Mouse (Mus musculus): Measurements from ENCODE around the gene Cdcp1. TPM values are rescaled to one million over a fixed set of nuclear protein-coding genes. Genes with fewer than 3 reads are reported as not detected.

Cdcp1 gene
- polyA plus RNA-seq, 1 experiment from 2014 or later = 6.3 TPM

DNA sequence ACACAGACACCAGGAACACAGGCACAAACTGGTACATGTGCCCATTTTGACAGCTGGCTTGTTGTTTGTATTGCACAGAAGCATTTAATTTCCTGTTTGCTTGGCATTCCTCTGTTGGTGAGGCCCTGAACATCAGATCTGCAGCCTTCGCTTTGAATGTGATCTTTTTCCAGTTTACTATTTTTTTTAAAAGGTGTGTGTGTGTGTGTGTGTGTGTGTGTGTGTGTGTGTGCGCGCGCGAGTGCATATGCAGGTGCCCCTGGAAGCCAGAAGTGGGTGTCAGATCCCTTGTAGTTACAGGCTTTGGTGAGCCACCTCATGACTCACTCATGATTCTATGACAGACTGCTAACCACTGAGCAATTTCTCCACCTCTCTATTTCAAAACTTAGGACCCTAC, 24.4 kb upstream of the Cdcp1 start:
- no peak overlapping the region for H3K4me3 ChIP-seq
- H3K9ac ChIP-seq = no peak overlapping the region
- whole genome bisulfite sequencing = 96% methylated on average over 5 of the region's 5 CpGs
- H3K27ac ChIP-seq = no peak overlapping the region
- no peak for ATAC-seq (ENCODE audit: insufficient number of reproducible peaks, insufficient read depth, low FRiP score, low TSS enrichment)
- H3K27me3 ChIP-seq = no peaks in the 10 kb centered on the region
- H3K4me1 ChIP-seq = peaks cover 17% of the 10 kb centered on the region; the same call in 1 of the 2 replicates
- H3K9me3 ChIP-seq = no peaks in the 10 kb centered on the region
- H3K4me2 ChIP-seq (replicated peaks) = no peak overlapping the region
- no peaks in the 10 kb centered on the region for H3K36me3 ChIP-seq

- peaks cover 17% of the 10 kb centered on the region; the same call in 1 of the 2 replicates for H3K4me1 ChIP-seq
- no peak overlapping the region for H3K4me2 ChIP-seq (replicated peaks)
- H3K27ac ChIP-seq = no peak overlapping the region
- no peaks in the 10 kb centered on the region for H3K36me3 ChIP-seq
- no peak overlapping the region for H3K4me3 ChIP-seq
- H3K9ac ChIP-seq = no peak overlapping the region
- 87% methylated on average over 2 of the region's 2 CpGs for WGBS
- no peaks in the 10 kb centered on the region for H3K9me3 ChIP-seq
- no peak for ATAC-seq (ENCODE audit: insufficient number of reproducible peaks, insufficient read depth, low FRiP score, low TSS enrichment)
- no peaks in the 10 kb centered on the region for H3K27me3 ChIP-seq
These were observed 23.8 kb upstream of the Cdcp1 start for GRCm38 (mm10) chr9:123239651-123240050.

DNA sequence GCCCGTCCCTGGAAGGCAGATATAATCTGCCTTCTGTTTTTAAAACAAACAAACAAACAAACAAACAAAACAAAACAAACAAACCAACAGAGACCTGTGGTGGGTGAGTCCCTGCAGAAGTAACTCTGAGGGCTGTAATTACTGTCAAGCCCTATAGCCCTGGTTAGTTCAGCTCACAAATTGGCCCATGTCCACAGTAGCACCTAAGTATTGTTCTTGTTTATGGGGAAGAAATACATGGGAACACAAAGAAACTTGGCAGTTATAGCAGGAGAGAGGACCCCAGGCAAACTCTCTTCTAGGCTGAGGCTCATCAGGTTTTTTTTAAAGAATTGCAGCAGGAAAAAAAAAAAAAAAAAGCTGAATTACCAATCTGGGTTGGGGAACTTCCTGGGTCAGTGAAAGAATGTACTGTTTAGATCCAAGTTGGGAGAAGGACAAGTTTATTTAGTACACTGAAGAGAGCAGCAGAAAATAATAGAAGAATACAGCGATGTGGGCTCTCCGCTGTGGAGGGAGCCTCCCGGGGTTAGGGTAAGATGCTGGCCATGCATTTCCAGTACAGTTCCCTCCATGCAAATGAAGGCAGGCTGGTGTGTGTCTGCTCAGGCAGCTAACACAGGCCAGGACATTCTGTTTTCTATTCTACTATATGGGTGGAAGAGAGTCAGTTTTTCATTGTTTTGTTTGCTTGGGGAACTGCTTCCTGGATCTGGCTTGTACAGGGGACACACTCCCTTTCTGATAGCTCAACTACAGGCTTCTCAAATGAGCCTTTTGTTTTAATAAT, 22.6 kb upstream of the Cdcp1 start:
- Histone ChIP-seq H3K4me1 (peaks cover 17% of the 10 kb centered on the region; the same call in 1 of the 2 replicates), H3K27me3 (no peaks in the 10 kb centered on the region), H3K9me3 (no peaks in the 10 kb centered on the region), H3K4me3 (no peak overlapping the region), H3K4me2 (replicated peaks) (no peak overlapping the region), H3K27ac (peak overlapping the region; percentile 41; the same call in 1 of the 2 replicates), H3K36me3 (no peaks in the 10 kb centered on the region), H3K9ac (no peak overlapping the region)
- 32% methylated on average over 4 of the region's 4 CpGs for WGBS
- ATAC-seq (ENCODE audit: insufficient number of reproducible peaks, insufficient read depth, low FRiP score, low TSS enrichment) = no peak

- H3K4me3 ChIP-seq = no peak overlapping the region
- no peaks in the 10 kb centered on the region for H3K27me3 ChIP-seq
- H3K9ac ChIP-seq = no peak overlapping the region
- ATAC-seq (ENCODE audit: insufficient number of reproducible peaks, insufficient read depth, low FRiP score, low TSS enrichment) = peak; percentile 84
- peaks cover 17% of the 10 kb centered on the region; the same call in 1 of the 2 replicates for H3K4me1 ChIP-seq
- no peak overlapping the region for H3K4me2 ChIP-seq (replicated peaks)
- H3K36me3 ChIP-seq = no peaks in the 10 kb centered on the region
- 20% methylated on average over 2 of the region's 2 CpGs for WGBS
- H3K27ac ChIP-seq = peak overlapping the region; percentile 60
- no peaks in the 10 kb centered on the region for H3K9me3 ChIP-seq
These were observed 21.9 kb upstream of the Cdcp1 start for GRCm38 (mm10) chr9:123237739-123238138.

- no peak overlapping the region for H3K9ac ChIP-seq
- ATAC-seq (ENCODE audit: insufficient number of reproducible peaks, insufficient read depth, low FRiP score, low TSS enrichment) = no peak
- H3K9me3 ChIP-seq = no peaks in the 10 kb centered on the region
- no peaks in the 10 kb centered on the region for H3K27me3 ChIP-seq
- 12% methylated on average over 3 of the region's 3 CpGs for WGBS
- no peak overlapping the region for H3K4me3 ChIP-seq
- H3K27ac ChIP-seq = no peak overlapping the region
- no peaks in the 10 kb centered on the region for H3K36me3 ChIP-seq
- peaks cover 17% of the 10 kb centered on the region; the same call in 1 of the 2 replicates for H3K4me1 ChIP-seq
- no peak overlapping the region for H3K4me2 ChIP-seq (replicated peaks)
These were observed 19.8 kb upstream of the Cdcp1 start for GRCm38 (mm10) chr9:123235621-123236020.

DNA sequence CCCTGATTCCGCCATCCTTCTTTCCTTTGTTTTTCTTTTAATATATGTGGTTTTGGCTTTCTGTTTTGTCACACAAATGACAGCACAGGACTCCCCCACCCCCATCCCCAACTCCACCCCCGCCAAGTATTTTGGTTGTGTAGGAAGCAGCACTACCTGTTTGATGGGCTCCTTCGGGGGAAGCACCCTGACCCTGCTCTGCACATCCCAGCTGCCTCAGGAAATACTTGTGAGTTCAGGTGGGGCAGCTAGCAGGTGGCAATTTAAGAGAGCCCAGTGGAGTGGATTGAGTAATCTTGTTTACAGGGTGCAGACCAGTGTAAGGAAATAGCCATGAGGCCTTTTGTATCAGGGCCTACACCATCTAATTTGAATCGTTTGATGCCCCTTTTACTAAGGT, 14.0 kb upstream of the Cdcp1 start:
- ATAC-seq (ENCODE audit: insufficient number of reproducible peaks, insufficient read depth, low FRiP score, low TSS enrichment) = no peak
- H3K4me2 ChIP-seq (replicated peaks) = no peak overlapping the region
- peaks cover 3% of the 10 kb centered on the region; the same call in 1 of the 2 replicates for H3K4me1 ChIP-seq
- no peaks in the 10 kb centered on the region for H3K36me3 ChIP-seq
- H3K9me3 ChIP-seq = no peaks in the 10 kb centered on the region
- H3K27me3 ChIP-seq = no peaks in the 10 kb centered on the region
- 63% methylated on average over 4 of the region's 4 CpGs for WGBS
- H3K4me3 ChIP-seq = no peak overlapping the region
- no peak overlapping the region for H3K9ac ChIP-seq
- H3K27ac ChIP-seq = no peak overlapping the region

DNA sequence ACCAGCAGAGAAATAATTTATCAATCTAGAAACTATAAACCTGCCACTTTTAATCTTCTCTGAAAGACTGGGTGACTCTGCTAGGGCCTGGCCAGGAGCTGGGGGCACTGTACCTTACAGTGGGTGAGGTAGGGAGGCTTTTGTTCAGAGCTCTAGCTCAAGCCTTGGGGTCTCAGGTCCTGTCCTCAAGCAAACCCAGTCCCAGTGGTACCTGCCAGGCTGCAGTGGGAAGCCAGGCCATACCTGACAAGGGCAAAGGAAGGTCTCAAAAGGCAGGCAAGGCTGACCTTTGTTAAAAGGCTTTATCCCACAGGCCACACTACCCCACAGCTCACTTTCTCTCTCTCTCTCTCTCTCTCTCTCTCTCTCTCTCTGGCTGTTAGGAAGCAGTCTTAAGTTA, 12.8 kb upstream of the Cdcp1 start:
- Histone ChIP-seq H3K36me3 (no peaks in the 10 kb centered on the region), H3K27me3 (no peaks in the 10 kb centered on the region), H3K9ac (no peak overlapping the region), H3K4me3 (no peak overlapping the region), H3K4me2 (replicated peaks) (no peak overlapping the region), H3K4me1 (peaks cover 3% of the 10 kb centered on the region; the same call in 1 of the 2 replicates), H3K9me3 (no peaks in the 10 kb centered on the region), H3K27ac (0 out of 2 replicates have a peak overlapping the region, but pooled peaks have one; percentile 6)
- ATAC-seq (ENCODE audit: insufficient number of reproducible peaks, insufficient read depth, low FRiP score, low TSS enrichment) = no peak

DNA sequence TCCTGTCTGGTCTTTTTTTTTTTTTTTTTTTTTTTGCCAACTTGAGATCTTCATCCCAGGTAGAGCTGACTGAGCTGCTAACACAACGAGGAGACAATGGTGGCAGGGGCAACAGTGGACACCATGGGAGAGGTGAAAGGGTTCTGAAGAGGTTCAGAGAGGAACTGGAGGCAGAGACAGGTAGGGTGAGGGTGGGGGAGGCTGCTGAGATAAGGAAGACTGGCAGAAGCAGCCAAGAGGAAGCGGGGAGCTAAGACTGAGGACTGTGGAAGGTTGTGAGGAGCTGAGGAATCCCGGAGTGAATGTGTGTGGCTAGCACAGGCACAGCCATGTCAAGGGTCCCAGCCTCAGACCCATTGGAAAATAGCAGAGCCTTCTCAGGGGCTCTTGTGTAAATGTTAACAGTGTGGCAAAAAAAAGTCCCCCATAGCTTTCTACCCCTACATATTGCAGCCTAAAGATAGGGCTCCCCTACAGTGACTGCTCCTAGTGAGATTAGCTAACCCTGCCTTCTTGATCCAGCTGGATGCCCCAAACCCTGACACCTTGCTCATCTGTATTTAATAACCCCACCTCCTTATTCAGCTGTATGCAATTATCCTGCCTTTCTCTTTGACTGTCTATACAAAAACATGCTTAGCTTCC, 11.4 kb upstream of the Cdcp1 start:
- ATAC-seq (ENCODE audit: insufficient number of reproducible peaks, insufficient read depth, low FRiP score, low TSS enrichment) = no peak
- H3K4me1 ChIP-seq = peaks cover 3% of the 10 kb centered on the region; the same call in 1 of the 2 replicates
- H3K36me3 ChIP-seq = no peaks in the 10 kb centered on the region
- no peak overlapping the region for H3K27ac ChIP-seq
- H3K27me3 ChIP-seq = no peaks in the 10 kb centered on the region
- H3K9ac ChIP-seq = no peak overlapping the region
- H3K9me3 ChIP-seq = no peaks in the 10 kb centered on the region; the same call in 1 of the 2 replicates
- no peak overlapping the region for H3K4me3 ChIP-seq
- no peak overlapping the region for H3K4me2 ChIP-seq (replicated peaks)
- WGBS = 68% methylated on average over 3 of the region's 3 CpGs

GRCm38 (mm10) chr9:123224863-123225431, 9.1 kb upstream of the Cdcp1 start:
- no peak for ATAC-seq (ENCODE audit: insufficient number of reproducible peaks, insufficient read depth, low FRiP score, low TSS enrichment)
- 72% methylated on average over 2 of the region's 2 CpGs for WGBS

DNA sequence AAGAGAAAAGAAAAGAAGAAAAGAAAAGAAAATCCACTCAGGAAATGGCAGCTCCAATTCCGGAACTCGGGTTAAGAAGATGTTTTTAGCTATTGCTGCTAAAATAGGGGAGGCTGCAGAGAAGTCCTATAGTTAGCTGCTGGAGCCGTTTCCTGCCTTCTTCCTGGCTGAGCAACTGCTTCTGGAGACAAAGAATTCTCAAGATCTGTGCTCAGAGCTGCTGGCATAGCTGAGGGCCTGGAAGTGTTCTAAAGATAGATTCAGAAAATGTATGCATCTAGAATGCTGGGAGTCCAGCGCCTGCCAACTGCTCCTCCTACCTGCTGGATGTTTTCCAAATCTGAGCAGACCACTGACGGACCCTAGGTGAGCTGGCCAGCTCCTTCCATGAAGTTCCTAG, 4.0 kb upstream of the Cdcp1 start:
- no peaks in the 10 kb centered on the region; the same call in 1 of the 2 replicates for H3K9me3 ChIP-seq
- H3K4me1 ChIP-seq = peaks cover 6% of the 10 kb centered on the region; the same call in 1 of the 2 replicates
- ATAC-seq (ENCODE audit: insufficient number of reproducible peaks, insufficient read depth, low FRiP score, low TSS enrichment) = no peak
- no peak overlapping the region for H3K4me3 ChIP-seq
- no peak overlapping the region for H3K4me2 ChIP-seq (replicated peaks)
- H3K27ac ChIP-seq = no peak overlapping the region
- no peak overlapping the region for H3K9ac ChIP-seq
- H3K27me3 ChIP-seq = peaks cover 16% of the 10 kb centered on the region
- no peaks in the 10 kb centered on the region for H3K36me3 ChIP-seq
- WGBS = 57% methylated on average over 5 of the region's 5 CpGs

More at GRCm38 (mm10) chr9:123224863-123225431, 9.1 kb upstream of the Cdcp1 start:
- Histone ChIP-seq H3K9ac (no peak overlapping the region), H3K36me3 (no peaks in the 10 kb centered on the region), H3K27ac (no peak overlapping the region), H3K4me3 (no peak overlapping the region), H3K4me2 (replicated peaks) (no peak overlapping the region), H3K9me3 (no peaks in the 10 kb centered on the region; the same call in 1 of the 2 replicates), H3K27me3 (no peaks in the 10 kb centered on the region), H3K4me1 (peaks cover 3% of the 10 kb centered on the region; the same call in 1 of the 2 replicates)

DNA sequence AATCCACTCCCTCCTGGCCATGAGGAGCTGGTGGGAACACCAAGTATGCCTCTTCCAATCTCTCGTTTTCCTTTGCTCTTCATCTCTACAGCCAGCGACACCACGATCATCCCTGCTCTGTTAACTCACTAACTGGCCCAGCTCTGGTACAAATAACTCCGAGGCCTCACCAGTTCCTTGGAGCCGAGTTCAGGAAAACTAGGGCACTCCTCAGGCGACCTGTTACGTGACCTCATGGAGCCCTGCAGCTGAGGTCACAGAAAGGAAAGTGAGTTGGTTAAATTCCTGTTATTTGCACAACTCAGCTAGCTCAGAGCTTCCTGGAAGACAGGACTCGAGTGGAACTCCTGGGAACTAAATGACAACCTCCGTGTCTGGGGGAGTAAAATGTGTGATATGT, 2.5 kb downstream of the Cdcp1 start:
- Histone ChIP-seq H3K36me3 (no peaks in the 10 kb centered on the region), H3K4me1 (peaks cover 6% of the 10 kb centered on the region; the same call in 1 of the 2 replicates), H3K27me3 (peaks cover 21% of the 10 kb centered on the region), H3K9ac (no peak overlapping the region), H3K4me3 (no peak overlapping the region), H3K9me3 (no peaks in the 10 kb centered on the region), H3K4me2 (replicated peaks) (no peak overlapping the region), H3K27ac (no peak overlapping the region)
- 56% methylated on average over 9 of the region's 9 CpGs for WGBS
- ATAC-seq (ENCODE audit: insufficient number of reproducible peaks, insufficient read depth, low FRiP score, low TSS enrichment) = no peak
